Mouse (Mus musculus): Measurements from ENCODE around the gene Sval1. TPM values are rescaled to one million over a fixed set of nuclear protein-coding genes. Genes with fewer than 3 reads are reported as not detected.

Gene Sval1
- not detected for total RNA-seq (2023)

GRCm38 (mm10) chr6:41951330-41951729, at the start of gene Sval1:
Sval1 (plus strand) TSS chr6:41951630.

GRCm38 (mm10) chr6:41967840-41968239, 16.4 kb downstream of the Sval1 start, which contains the start of gene Sval3:
Sval3 (plus strand) TSS chr6:41968140.

Other genes with a start within 250 kb of the Sval1 start
- 4.6 TPM for gene Kel, start 247.3 kb upstream of the Sval1 start, total RNA-seq (2023)
- gene Olfr459, start 176.5 kb upstream of the Sval1 start, total RNA-seq (2023), result not detected
- not detected for gene Pip, start 104.1 kb upstream of the Sval1 start, total RNA-seq (2023)
- gene Sval2, start 98.6 kb upstream of the Sval1 start, total RNA-seq (2023), result not detected
- not detected for gene Sval3, start 16.5 kb downstream of the Sval1 start, total RNA-seq (2023)
- not detected for gene Sva, start 86.8 kb downstream of the Sval1 start, total RNA-seq (2023)
- not detected for gene Tas2r139, start 189.3 kb downstream of the Sval1 start, total RNA-seq (2023)